Mouse (Mus musculus) spleen, adult 12 weeks (tissue): Measurements from ENCODE around the gene Sf3a3.
"Not testable (repeated sequence)": the region's sequence is repeated elsewhere in the genome, so short reads cannot be mapped to it uniquely, and the experiment has no call there.

Experiments
- DNase-seq: peaks from one replicate; pipeline ENCODE4 v3.0.0; 2022; ENCODE audit warnings: low spot score

Gene Sf3a3

GRCm38 (mm10) chr4:124700248-124700971 lies 14.2 kb upstream of the Sf3a3 start, which contains the start of gene Fhl3:
Gene Fhl3 (plus strand): TSS chr4:124700701.
- DNase-seq: peak; percentile 24

- DNase-seq: no peak
These were observed 13.3 kb upstream of the Sf3a3 start for GRCm38 (mm10) chr4:124701052-124701845.

GRCm38 (mm10) chr4:124701916-124702315 lies 12.7 kb upstream of the Sf3a3 start:
- DNase-seq: no peak

- DNase-seq: no peak
These were observed 11.2 kb upstream of the Sf3a3 start for GRCm38 (mm10) chr4:124703406-124703805.

- no peak for DNase-seq
These were observed 10.4 kb upstream of the Sf3a3 start for GRCm38 (mm10) chr4:124703881-124704796.

- no peak for DNase-seq
These were observed 9.6 kb upstream of the Sf3a3 start for GRCm38 (mm10) chr4:124704797-124705474.

- no peak for DNase-seq
These were observed 8.8 kb upstream of the Sf3a3 start for GRCm38 (mm10) chr4:124705661-124706269.

GRCm38 (mm10) chr4:124707381-124708199 lies 7.0 kb upstream of the Sf3a3 start:
- not testable (repeated sequence) for DNase-seq

GRCm38 (mm10) chr4:124708200-124708517 lies 6.4 kb upstream of the Sf3a3 start:
- not testable (repeated sequence) for DNase-seq

GRCm38 (mm10) chr4:124708518-124709477 lies 5.8 kb upstream of the Sf3a3 start:
- DNase-seq: peak; percentile 65

GRCm38 (mm10) chr4:124709961-124710446 lies 4.6 kb upstream of the Sf3a3 start:
- DNase-seq: no peak

- DNase-seq: peak; percentile 31
These were observed 3.7 kb upstream of the Sf3a3 start for GRCm38 (mm10) chr4:124710776-124711291.

GRCm38 (mm10) chr4:124712618-124713017 lies 2.0 kb upstream of the Sf3a3 start:
- peak; percentile 46 for DNase-seq

GRCm38 (mm10) chr4:124713850-124714249 lies 726 bp upstream of the Sf3a3 start:
- DNase-seq: not testable (repeated sequence)

- DNase-seq: no peak
These were observed 4.5 kb downstream of the Sf3a3 start for GRCm38 (mm10) chr4:124719101-124719500.

GRCm38 (mm10) chr4:124726121-124726520 lies 11.5 kb downstream of the Sf3a3 start:
- no peak for DNase-seq

GRCm38 (mm10) chr4:124736952-124737351 lies 22.4 kb downstream of the Sf3a3 start:
- no peak for DNase-seq

- DNase-seq: no peak
These were observed 22.9 kb downstream of the Sf3a3 start for GRCm38 (mm10) chr4:124737486-124737885.

GRCm38 (mm10) chr4:124738013-124738412 lies 23.4 kb downstream of the Sf3a3 start:
- no peak for DNase-seq
